Mouse (Mus musculus) G1E (cell line): ENCODE measurements around the gene Tuba3a.

Source experiments
- CTCF ChIP-seq: IDR thresholded peaks from 2 replicates; pipeline ENCODE4 v1.5.1; 2012; ENCODE audit warnings: low read depth, low read length, inconsistent platforms, mixed read lengths
- TAL1 ChIP-seq: conservative IDR thresholded peaks from 2 replicates; pipeline ENCODE4 v1.6.1; 2012; ENCODE audit warnings: low read depth, low read length, inconsistent platforms, mixed read lengths

DNA sequence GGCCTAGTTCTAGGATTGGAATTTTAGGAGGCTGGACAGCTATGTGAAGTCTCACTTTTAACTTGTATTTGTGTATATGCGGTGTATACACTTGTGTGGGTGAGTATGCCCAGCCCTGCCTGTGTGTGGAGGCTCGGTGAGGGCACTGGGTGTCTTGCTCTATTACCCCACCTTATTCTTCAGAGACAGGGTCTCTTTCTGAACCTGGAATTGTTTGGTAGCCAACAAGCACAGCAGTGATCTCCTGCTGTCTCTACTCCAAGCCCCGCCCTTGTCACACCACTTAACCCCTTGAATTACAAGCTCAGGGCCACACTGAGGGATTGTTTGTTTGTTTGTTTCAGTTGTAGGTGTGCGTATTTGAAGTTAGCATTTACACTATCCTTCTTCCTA lies 53.8 kb downstream of the Tuba3a start:
- no peak for TF ChIP-seq TAL1
- no peak for TF ChIP-seq CTCF
